Mouse (Mus musculus) thymus, adult 2 months (tissue): ENCODE data around the gene Scube2.

Experiments
- CTCF ChIP-seq: fragments of 200-500 bp; IDR thresholded peaks from 2 replicates; pipeline ENCODE4 v1.5.1; 2012; ENCODE audit warnings: mild to moderate bottlenecking, control low read depth, low read length, moderate library complexity, borderline replicate concordance; ENCODE audit not compliant: control insufficient read depth, poor library complexity, insufficient read depth; ENCODE audit errors: extremely low read depth
- POLR2A ChIP-seq: fragments of 200-500 bp; IDR thresholded peaks from 2 replicates; pipeline ENCODE4 v1.6.1; 2012; ENCODE audit warnings: mild to moderate bottlenecking, low read length, control low read depth, moderate library complexity; ENCODE audit not compliant: control insufficient read depth, poor library complexity, insufficient read depth; ENCODE audit errors: extremely low read depth

DNA sequence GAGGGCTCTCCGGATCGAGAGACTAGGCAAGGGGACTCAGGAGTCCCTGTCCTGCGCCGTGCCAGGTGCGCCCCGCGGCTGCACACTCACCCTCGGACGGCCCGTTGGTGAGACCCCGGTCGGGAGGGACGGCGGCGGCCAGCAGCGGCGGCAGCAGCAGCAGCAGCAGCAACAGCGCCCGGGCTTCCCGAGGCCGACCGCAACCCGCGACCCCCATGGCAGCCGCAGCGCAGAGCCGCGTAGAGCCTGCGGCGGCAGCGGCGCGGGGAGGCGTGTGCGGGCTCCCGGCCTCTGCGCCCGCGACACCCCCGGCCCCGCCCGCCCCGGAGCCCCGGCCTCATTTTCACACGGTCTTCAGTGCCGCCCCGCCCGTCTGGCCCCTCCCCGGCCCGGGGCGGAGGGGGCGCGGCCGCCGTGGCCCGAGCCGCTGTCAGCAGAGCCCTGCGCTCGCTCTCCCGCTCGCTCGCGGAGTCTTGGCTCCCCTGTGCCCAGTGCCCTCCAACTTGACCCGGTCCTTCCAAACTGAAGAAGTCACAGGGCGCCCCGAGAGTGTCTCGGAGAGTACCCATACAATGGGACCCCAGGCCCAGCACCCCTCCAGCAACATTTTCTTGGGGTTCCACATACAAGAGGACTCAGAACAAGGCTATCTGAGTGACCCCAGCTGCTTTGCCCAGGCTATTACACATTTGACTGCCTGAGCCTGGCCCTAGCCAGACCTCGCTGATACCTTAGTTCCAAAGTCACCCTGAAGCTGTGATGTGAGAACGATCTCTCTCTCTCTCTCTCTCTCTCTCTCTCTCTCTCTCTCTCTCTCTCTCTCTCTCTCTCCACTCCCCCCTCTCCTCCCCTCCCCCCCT, at the start of gene Scube2:
- TF ChIP-seq POLR2A (no peak), CTCF (no peak)
